Mouse (Mus musculus): ENCODE measurements around the gene Xirp1. TPM values are rescaled to one million over a fixed set of nuclear protein-coding genes. Genes with fewer than 3 reads are reported as not detected.

Gene Xirp1
- polyA plus RNA-seq, 1 experiment = 0.08 TPM

- Histone ChIP-seq H3K4me3 (ENCODE audit: extremely low read depth, insufficient read depth, insufficient read length) (peak overlapping the region; percentile 24; the same call in 1 of the 2 replicates), H3K27me3 (ENCODE audit: control insufficient read depth, insufficient read depth, low read length) (no peaks in the 10 kb centered on the region), H3K36me3 (ENCODE audit: control insufficient read depth, insufficient read depth, low read length) (no peaks in the 10 kb centered on the region), H3K27ac (ENCODE audit: insufficient read depth, low read length) (peak overlapping the region; percentile 13; the same call in 1 of the 2 replicates), H3K4me1 (ENCODE audit: control insufficient read depth, insufficient read depth, insufficient read length) (peaks cover 4% of the 10 kb centered on the region; the same call in 1 of the 2 replicates)
- TF ChIP-seq POLR2A (IDR thresholded peaks at IDR 0.05; ENCODE audit: low read depth, low read length) (no peak), CTCF (IDR thresholded peaks at IDR 0.05; ENCODE audit: extremely low read depth, insufficient read depth, insufficient read length, insufficient replicate concordance) (peak; percentile 35; the same call in 1 of the 2 replicates)
- DNase-seq (ENCODE audit: low read depth in 1 of 2, low spot score in 2 of 2) = peak; percentile 56 to 70
- WGBS = 1% methylated on average over 10 of the region's 10 CpGs
These were observed 11.9 kb downstream of the Xirp1 start for GRCm38 (mm10) chr9:120011533-120011932.

- 5% methylated on average over 57 of the region's 60 CpGs for WGBS
- H3K4me1 ChIP-seq (ENCODE audit: control insufficient read depth, insufficient read depth, insufficient read length) = peaks cover 4% of the 10 kb centered on the region; the same call in 1 of the 2 replicates
- no peak for TF ChIP-seq POLR2A (IDR thresholded peaks at IDR 0.05; ENCODE audit: low read depth, low read length)
- TF ChIP-seq CTCF (IDR thresholded peaks at IDR 0.05; ENCODE audit: extremely low read depth, insufficient read depth, insufficient read length, insufficient replicate concordance) = no peak
- H3K36me3 ChIP-seq (ENCODE audit: control insufficient read depth, insufficient read depth, low read length) = no peaks in the 10 kb centered on the region
- H3K27me3 ChIP-seq (ENCODE audit: control insufficient read depth, insufficient read depth, low read length) = no peaks in the 10 kb centered on the region
- peak; percentile 88 to 96 for DNase-seq (ENCODE audit: low read depth in 1 of 2, low spot score in 2 of 2)
- peak overlapping the region; percentile 37; the same call in 1 of the 2 replicates for H3K4me3 ChIP-seq (ENCODE audit: extremely low read depth, insufficient read depth, insufficient read length)
- H3K27ac ChIP-seq (ENCODE audit: insufficient read depth, low read length) = peak overlapping the region; percentile 13; the same call in 1 of the 2 replicates
These were observed 12.5 kb downstream of the Xirp1 start for GRCm38 (mm10) chr9:120010781-120011511.

GRCm38 (mm10) chr9:120009871-120010270 lies 13.5 kb downstream of the Xirp1 start:
- 88% methylated on average over 3 of the region's 3 CpGs for WGBS

GRCm38 (mm10) chr9:120009226-120009841 lies 14.1 kb downstream of the Xirp1 start:
- H3K4me3 ChIP-seq (ENCODE audit: extremely low read depth, insufficient read depth, insufficient read length) = no peak overlapping the region
- H3K4me1 ChIP-seq (ENCODE audit: control insufficient read depth, insufficient read depth, insufficient read length) = peaks cover 4% of the 10 kb centered on the region; the same call in 1 of the 2 replicates
- H3K27ac ChIP-seq (ENCODE audit: insufficient read depth, low read length) = no peak overlapping the region
- no peak for DNase-seq (ENCODE audit: low read depth in 1 of 2, low spot score in 2 of 2)
- TF ChIP-seq POLR2A (IDR thresholded peaks at IDR 0.05; ENCODE audit: low read depth, low read length) (no peak), CTCF (IDR thresholded peaks at IDR 0.05; ENCODE audit: extremely low read depth, insufficient read depth, insufficient read length, insufficient replicate concordance) (no peak)
- H3K27me3 ChIP-seq (ENCODE audit: control insufficient read depth, insufficient read depth, low read length) = no peaks in the 10 kb centered on the region
- 88% methylated on average over 7 of the region's 7 CpGs for WGBS
- H3K36me3 ChIP-seq (ENCODE audit: control insufficient read depth, insufficient read depth, low read length) = no peaks in the 10 kb centered on the region

More at GRCm38 (mm10) chr9:120009871-120010270, 13.5 kb downstream of the Xirp1 start:
- Histone ChIP-seq H3K27ac (ENCODE audit: insufficient read depth, low read length) (no peak overlapping the region), H3K27me3 (ENCODE audit: control insufficient read depth, insufficient read depth, low read length) (no peaks in the 10 kb centered on the region), H3K4me3 (ENCODE audit: extremely low read depth, insufficient read depth, insufficient read length) (no peak overlapping the region), H3K36me3 (ENCODE audit: control insufficient read depth, insufficient read depth, low read length) (no peaks in the 10 kb centered on the region), H3K4me1 (ENCODE audit: control insufficient read depth, insufficient read depth, insufficient read length) (peaks cover 4% of the 10 kb centered on the region; the same call in 1 of the 2 replicates)
- DNase-seq (ENCODE audit: low read depth in 1 of 2, low spot score in 2 of 2) = no peak
- TF ChIP-seq POLR2A (IDR thresholded peaks at IDR 0.05; ENCODE audit: low read depth, low read length) (no peak), CTCF (IDR thresholded peaks at IDR 0.05; ENCODE audit: extremely low read depth, insufficient read depth, insufficient read length, insufficient replicate concordance) (no peak)

- Histone ChIP-seq H3K4me3 (ENCODE audit: extremely low read depth, insufficient read depth, insufficient read length) (no peak overlapping the region), H3K27ac (ENCODE audit: insufficient read depth, low read length) (no peak overlapping the region), H3K36me3 (ENCODE audit: control insufficient read depth, insufficient read depth, low read length) (no peaks in the 10 kb centered on the region), H3K27me3 (ENCODE audit: control insufficient read depth, insufficient read depth, low read length) (no peaks in the 10 kb centered on the region), H3K4me1 (ENCODE audit: control insufficient read depth, insufficient read depth, insufficient read length) (peaks cover 4% of the 10 kb centered on the region; the same call in 1 of the 2 replicates)
- no peak for TF ChIP-seq POLR2A (IDR thresholded peaks at IDR 0.05; ENCODE audit: low read depth, low read length)
- no peak for TF ChIP-seq CTCF (IDR thresholded peaks at IDR 0.05; ENCODE audit: extremely low read depth, insufficient read depth, insufficient read length, insufficient replicate concordance)
- WGBS = 84% methylated on average over 1 of the region's 1 CpGs
- no peak for DNase-seq (ENCODE audit: low read depth in 1 of 2, low spot score in 2 of 2)
These were observed 15.6 kb downstream of the Xirp1 start for GRCm38 (mm10) chr9:120007833-120008232.

GRCm38 (mm10) chr9:120005936-120006335 lies 17.5 kb downstream of the Xirp1 start:
- no peak overlapping the region for H3K4me3 ChIP-seq (ENCODE audit: extremely low read depth, insufficient read depth, insufficient read length)
- no peaks in the 10 kb centered on the region for H3K27me3 ChIP-seq (ENCODE audit: control insufficient read depth, insufficient read depth, low read length)
- H3K36me3 ChIP-seq (ENCODE audit: control insufficient read depth, insufficient read depth, low read length) = no peaks in the 10 kb centered on the region
- no peak for TF ChIP-seq POLR2A (IDR thresholded peaks at IDR 0.05; ENCODE audit: low read depth, low read length)
- TF ChIP-seq CTCF (IDR thresholded peaks at IDR 0.05; ENCODE audit: extremely low read depth, insufficient read depth, insufficient read length, insufficient replicate concordance) = no peak
- H3K4me1 ChIP-seq (ENCODE audit: control insufficient read depth, insufficient read depth, insufficient read length) = peaks cover 8% of the 10 kb centered on the region; the same call in 1 of the 2 replicates
- WGBS = 91% methylated on average over 3 of the region's 3 CpGs
- DNase-seq (ENCODE audit: low read depth in 1 of 2, low spot score in 2 of 2) = no peak
- no peak overlapping the region for H3K27ac ChIP-seq (ENCODE audit: insufficient read depth, low read length)
